Mouse (Mus musculus) heart, embryonic 12.5 days (tissue): ENCODE results near the gene Slc35f1. TPM values are rescaled to one million over a fixed set of nuclear protein-coding genes. Genes with fewer than 3 reads are reported as not detected.
"Not testable (repeated sequence)": the region's sequence is repeated elsewhere in the genome, so short reads cannot be mapped to it uniquely, and the experiment has no call there.

ENCODE experiments used
- ATAC-seq: fragments of 200-750 bp; cut with Nextera tagmentation; 2 replicates; pipeline ENCODE4 v1.8.0; 2017; ENCODE audit warnings: moderate TSS enrichment, moderate library complexity; ENCODE audit not compliant: insufficient number of reproducible peaks, low FRiP score
- H3K27ac ChIP-seq: fragments of 300-500 bp; sonication (generic); 2 replicates; pipeline ENCODE4 v1.5.1; 2016; ENCODE audit warnings: mild to moderate bottlenecking, moderate library complexity; ENCODE audit not compliant: poor library complexity, severe bottlenecking
- H3K27me3 ChIP-seq: fragments of 300-500 bp; sonication (generic); replicated peaks from 2 replicates; pipeline ENCODE4 v1.6.1; 2016; ENCODE audit warnings: mild to moderate bottlenecking, moderate library complexity
- H3K36me3 ChIP-seq: fragments of 300-500 bp; sonication (generic); 2 replicates; pipeline ENCODE4 v1.6.1; 2016; ENCODE audit warnings: mild to moderate bottlenecking, moderate library complexity
- H3K4me1 ChIP-seq: fragments of 300-500 bp; sonication (generic); replicated peaks from 2 replicates; pipeline ENCODE4 v1.6.1; 2016; ENCODE audit warnings: mild to moderate bottlenecking
- H3K4me2 ChIP-seq: fragments of 300-500 bp; sonication (generic); 2 replicates; pipeline ENCODE4 v1.6.1; 2016; ENCODE audit warnings: mild to moderate bottlenecking, moderate library complexity
- H3K4me3 ChIP-seq: fragments of 300-500 bp; sonication (generic); 2 replicates; pipeline ENCODE4 v1.5.1; 2016; ENCODE audit warnings: mild to moderate bottlenecking
- H3K9ac ChIP-seq: fragments of 300-500 bp; sonication (generic); 2 replicates; pipeline ENCODE4 v1.6.1; 2016; ENCODE audit warnings: mild to moderate bottlenecking, moderate library complexity
- H3K9me3 ChIP-seq: fragments of 300-500 bp; sonication (generic); replicated peaks from 2 replicates; pipeline ENCODE4 v1.6.1; 2016; ENCODE audit warnings: mild to moderate bottlenecking, moderate library complexity
- WGBS: fragments of 180-500 bp; shearing (Covaris S2); methylation state at CpG from one replicate; pipeline ENCODE4 v1.1.7; 2016; 5-methylcytosine and 5-hydroxymethylcytosine counted together
- polyA plus RNA-seq: library from polyadenylated mRNA; unstranded; fragments of >200 nt; fragmentation: Nextera tagmentation; extraction: Ambion mirVana; gene quantifications from 2 replicates; pipeline ENCODE4 v1.2.1, GENCODE M21; 2016

Slc35f1 gene
- polyA plus RNA-seq, 1 experiment from 2014 or later: 1.6 TPM

- Histone ChIP-seq H3K27ac (no peak overlapping the region), H3K36me3 (no peaks in the 10 kb centered on the region), H3K4me1 (peaks cover 7% of the 10 kb centered on the region; the same call in 1 of the 2 replicates), H3K9ac (no peak overlapping the region), H3K27me3 (no peaks in the 10 kb centered on the region), H3K4me2 (no peak overlapping the region), H3K9me3 (no peaks in the 10 kb centered on the region), H3K4me3 (no peak overlapping the region)
- WGBS: 78% methylated on average over 9 of the region's 9 CpGs
- ATAC-seq: no peak
Observed at GRCm38 (mm10) chr10:52874133-52874532, 183.8 kb downstream of the Slc35f1 start.

GRCm38 (mm10) chr10:52874712-52875111, 184.4 kb downstream of the Slc35f1 start:
- Histone ChIP-seq H3K4me1 (peaks cover 7% of the 10 kb centered on the region; the same call in 1 of the 2 replicates), H3K27me3 (no peaks in the 10 kb centered on the region), H3K27ac (no peak overlapping the region), H3K4me2 (no peak overlapping the region), H3K36me3 (no peaks in the 10 kb centered on the region), H3K9me3 (no peaks in the 10 kb centered on the region), H3K4me3 (no peak overlapping the region), H3K9ac (no peak overlapping the region)
- no peak for ATAC-seq

GRCm38 (mm10) chr10:52877263-52878021, 187.1 kb downstream of the Slc35f1 start:
- 50% methylated on average over 6 of the region's 6 CpGs for WGBS
- no peak overlapping the region for H3K9ac ChIP-seq
- no peaks in the 10 kb centered on the region for H3K27me3 ChIP-seq
- H3K4me2 ChIP-seq: no peak overlapping the region
- no peak overlapping the region for H3K27ac ChIP-seq
- no peaks in the 10 kb centered on the region for H3K9me3 ChIP-seq
- no peaks in the 10 kb centered on the region for H3K36me3 ChIP-seq
- no peak overlapping the region for H3K4me3 ChIP-seq
- H3K4me1 ChIP-seq: peaks cover 7% of the 10 kb centered on the region; the same call in 1 of the 2 replicates
- no peak for ATAC-seq

- Histone ChIP-seq H3K9me3 (no peaks in the 10 kb centered on the region), H3K27me3 (no peaks in the 10 kb centered on the region), H3K36me3 (no peaks in the 10 kb centered on the region), H3K4me2 (no peak overlapping the region), H3K4me1 (peaks cover 7% of the 10 kb centered on the region; the same call in 1 of the 2 replicates), H3K4me3 (no peak overlapping the region), H3K9ac (no peak overlapping the region), H3K27ac (no peak overlapping the region)
- no peak for ATAC-seq
- WGBS: 59% methylated on average over 4 of the region's 4 CpGs
Observed at GRCm38 (mm10) chr10:52878093-52878801, 187.9 kb downstream of the Slc35f1 start.

GRCm38 (mm10) chr10:52896724-52897123, 206.4 kb downstream of the Slc35f1 start:
- H3K9me3 ChIP-seq, H3K9ac ChIP-seq, H3K4me3 ChIP-seq, H3K36me3 ChIP-seq, H3K27ac ChIP-seq, ATAC-seq, H3K4me2 ChIP-seq, H3K4me1 ChIP-seq, H3K27me3 ChIP-seq: not testable (repeated sequence)

- 68% methylated on average over 2 of the region's 2 CpGs for WGBS
- Histone ChIP-seq H3K36me3 (no peaks in the 10 kb centered on the region), H3K27ac (no peak overlapping the region), H3K27me3 (no peaks in the 10 kb centered on the region), H3K4me2 (no peak overlapping the region), H3K9me3 (no peaks in the 10 kb centered on the region), H3K9ac (no peak overlapping the region), H3K4me3 (no peak overlapping the region), H3K4me1 (no peaks in the 10 kb centered on the region)
- ATAC-seq: no peak
Observed at GRCm38 (mm10) chr10:52904914-52905313, 214.6 kb downstream of the Slc35f1 start.

- Histone ChIP-seq H3K27ac (no peak overlapping the region; the same call in 1 of the 2 replicates), H3K9ac (no peak overlapping the region), H3K4me2 (no peak overlapping the region), H3K27me3 (no peaks in the 10 kb centered on the region), H3K4me1 (peaks cover 6% of the 10 kb centered on the region; the same call in 1 of the 2 replicates), H3K9me3 (no peaks in the 10 kb centered on the region), H3K4me3 (no peak overlapping the region), H3K36me3 (no peaks in the 10 kb centered on the region)
- no peak for ATAC-seq
- WGBS: 74% methylated on average over 2 of the region's 2 CpGs
Observed at GRCm38 (mm10) chr10:52911762-52912161, 221.4 kb downstream of the Slc35f1 start.

GRCm38 (mm10) chr10:52918715-52919114, 228.4 kb downstream of the Slc35f1 start:
- Histone ChIP-seq H3K4me1 (no peaks in the 10 kb centered on the region), H3K9me3 (0 out of 2 replicates have a peak, but pooled peaks cover 2% of the 10 kb centered on the region), H3K27ac (no peak overlapping the region), H3K4me2 (no peak overlapping the region), H3K36me3 (no peaks in the 10 kb centered on the region), H3K27me3 (no peaks in the 10 kb centered on the region), H3K4me3 (no peak overlapping the region), H3K9ac (no peak overlapping the region)
- no peak for ATAC-seq
- WGBS: 79% methylated on average over 5 of the region's 5 CpGs

GRCm38 (mm10) chr10:52923143-52923542, 232.8 kb downstream of the Slc35f1 start:
- no peak overlapping the region for H3K9ac ChIP-seq
- H3K27ac ChIP-seq: no peak overlapping the region
- H3K4me3 ChIP-seq: no peak overlapping the region
- H3K4me1 ChIP-seq: no peaks in the 10 kb centered on the region
- WGBS: 79% methylated on average over 8 of the region's 8 CpGs
- H3K9me3 ChIP-seq: 0 out of 2 replicates have a peak, but pooled peaks cover 2% of the 10 kb centered on the region
- H3K4me2 ChIP-seq: no peak overlapping the region
- H3K27me3 ChIP-seq: no peaks in the 10 kb centered on the region
- ATAC-seq: no peak
- H3K36me3 ChIP-seq: no peaks in the 10 kb centered on the region

GRCm38 (mm10) chr10:52926330-52926729, 236.0 kb downstream of the Slc35f1 start:
- Histone ChIP-seq H3K27ac (no peak overlapping the region), H3K9ac (no peak overlapping the region), H3K4me1 (no peaks in the 10 kb centered on the region), H3K9me3 (no peaks in the 10 kb centered on the region), H3K4me3 (no peak overlapping the region), H3K36me3 (no peaks in the 10 kb centered on the region), H3K4me2 (no peak overlapping the region), H3K27me3 (no peaks in the 10 kb centered on the region)
- ATAC-seq: no peak
- 79% methylated on average over 3 of the region's 3 CpGs for WGBS

- H3K4me1 ChIP-seq: no peaks in the 10 kb centered on the region
- H3K27ac ChIP-seq: no peak overlapping the region
- no peaks in the 10 kb centered on the region for H3K9me3 ChIP-seq
- no peak for ATAC-seq
- H3K4me3 ChIP-seq: no peak overlapping the region
- H3K27me3 ChIP-seq: no peaks in the 10 kb centered on the region
- no peaks in the 10 kb centered on the region for H3K36me3 ChIP-seq
- no peak overlapping the region for H3K4me2 ChIP-seq
- no peak overlapping the region for H3K9ac ChIP-seq
- WGBS: 73% methylated on average over 1 of the region's 1 CpGs
Observed at GRCm38 (mm10) chr10:52932159-52932558, 241.8 kb downstream of the Slc35f1 start.
